Comparison of ENCODE assay signal across 15 mouse cellular contexts in genomic region chr5:141698406-141698805, GRCm38 (mm10).
DNase-seq lines count a peak whose midpoint lies in the region; ATAC-seq lines count a peak whose summit lies in the region.
"Had no signal": no experiment of that assay in that cellular context is flagged by ENCODE, and none has a peak within 500 bp of the region (broad histone marks: within the 10 kb centered on the region; RNA-seq: fewer than 3 reads in every experiment).

No protein-coding gene starts in this region.

- no peak overlapping the region for H3K4me3 ChIP-seq in heart, embryonic 12.5 days
- H3K4me3 ChIP-seq: limb, embryonic 15.5 days; neural tube, embryonic 15.5 days had no signal

- DNase-seq in heart, postnatal 36 days: no peak
- peak; percentile 30 to 59 for DNase-seq in layer of hippocampus, adult 18-20 months (ENCODE audit: low spot score in 2 of 2)
- DNase-seq in layer of hippocampus, adult 9-10 months (ENCODE audit: low spot score): no peak
- peak; percentile 93 for DNase-seq in cerebellum, adult 9-10 months
- peak; percentile 35 to 45 for DNase-seq in layer of hippocampus, postnatal 36 days
- no peak for DNase-seq in frontal cortex, postnatal 36 days (ENCODE audit: low spot score in 2 of 2)
- DNase-seq: adrenal gland, adult 2 months; B cell, adult 2 months; embryo, embryonic 11 days; lung, adult 2 months; thymus, postnatal 4 days had no signal

- WGBS in heart, embryonic 12.5 days: 17% methylated on average over 3 of the region's 3 CpGs

- intact Hi-C loops in heart, postnatal 36 days (cut with DNase I): no loop called here

- no peaks in the 10 kb centered on the region for H3K9me3 ChIP-seq in heart, embryonic 12.5 days (replicated peaks)
- H3K9me3 ChIP-seq: limb, embryonic 15.5 days; neural tube, embryonic 15.5 days had no signal

- no peaks in the 10 kb centered on the region for H3K36me3 ChIP-seq in heart, embryonic 12.5 days
- H3K36me3 ChIP-seq: limb, embryonic 15.5 days; neural tube, embryonic 15.5 days had no signal

- H3K4me2 ChIP-seq in heart, embryonic 12.5 days: no peak overlapping the region
- H3K4me2 ChIP-seq: limb, embryonic 15.5 days; neural tube, embryonic 15.5 days had no signal

- peak; percentile 51; the same call in 1 of the 2 replicates for ATAC-seq in heart, embryonic 12.5 days (ENCODE audit: insufficient number of reproducible peaks, low FRiP score)

- no peaks in the 10 kb centered on the region for H3K27me3 ChIP-seq in heart, embryonic 12.5 days (replicated peaks)
- H3K27me3 ChIP-seq: limb, embryonic 15.5 days; neural tube, embryonic 15.5 days had no signal

- peaks cover 25% of the 10 kb centered on the region for H3K4me1 ChIP-seq in heart, embryonic 12.5 days (replicated peaks)

- H3K9ac ChIP-seq in heart, embryonic 12.5 days: no peak overlapping the region
- H3K9ac ChIP-seq: limb, embryonic 15.5 days; neural tube, embryonic 15.5 days had no signal

- 0 out of 2 replicates have a peak overlapping the region, but pooled peaks have one; percentile 12 for H3K27ac ChIP-seq in heart, embryonic 12.5 days (ENCODE audit: poor library complexity, severe bottlenecking)
- H3K27ac ChIP-seq: kidney, postnatal 0 days; limb, embryonic 15.5 days; neural tube, embryonic 15.5 days had no signal

Comparison
In these comparisons a context has a peak if more than half of its experiments do, and no peak if none do; other contexts are left out.
1. DNase-seq: peak in layer of hippocampus, adult 18-20 months (2 of 2), cerebellum, adult 9-10 months (single experiment) and layer of hippocampus, postnatal 36 days (2 of 2); none in heart, postnatal 36 days (0 of 2), layer of hippocampus, adult 9-10 months (single experiment) and frontal cortex, postnatal 36 days (0 of 2).